Mouse (Mus musculus): ENCODE results near the gene Cyp3a16.

DNA sequence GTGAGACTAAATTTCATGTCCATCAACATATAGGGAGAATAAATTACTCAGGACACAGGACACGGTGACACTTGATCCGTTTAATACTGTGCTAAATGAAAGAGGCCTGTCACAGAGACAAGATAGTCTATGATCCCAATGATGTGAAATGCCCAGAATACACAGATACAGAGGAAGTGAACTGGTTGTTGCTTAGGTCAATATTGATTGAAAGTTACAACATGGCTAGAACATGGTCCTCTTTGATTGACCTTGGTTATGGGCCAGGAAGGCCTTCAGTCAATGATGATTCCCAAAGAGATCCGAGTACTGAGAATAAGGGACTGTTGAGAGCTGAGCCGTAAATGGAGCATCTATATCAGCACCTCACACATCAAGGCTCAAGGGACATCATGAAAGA is 15.1 kb downstream of the Cyp3a16 start:
- TF ChIP-seq CTCF (IDR thresholded peaks at IDR 0.05; ENCODE audit: borderline replicate concordance, insufficient read depth, low read length) (no peak), POLR2A (IDR thresholded peaks at IDR 0.05; ENCODE audit: low read depth, low read length) (no peak)

Measured in embryonic fibroblast, embryonic 13.5 days (primary cell).